Mouse (Mus musculus): ENCODE data around the gene Nop53. TPM values are rescaled to one million over a fixed set of nuclear protein-coding genes. Genes with fewer than 3 reads are reported as not detected.
"Not testable (repeated sequence)": the region's sequence is repeated elsewhere in the genome, so short reads cannot be mapped to it uniquely, and the experiment has no call there.

Gene Nop53
- polyA plus RNA-seq, 3 experiments from 2014 or later = 272 to 320 (median 288) TPM

DNA sequence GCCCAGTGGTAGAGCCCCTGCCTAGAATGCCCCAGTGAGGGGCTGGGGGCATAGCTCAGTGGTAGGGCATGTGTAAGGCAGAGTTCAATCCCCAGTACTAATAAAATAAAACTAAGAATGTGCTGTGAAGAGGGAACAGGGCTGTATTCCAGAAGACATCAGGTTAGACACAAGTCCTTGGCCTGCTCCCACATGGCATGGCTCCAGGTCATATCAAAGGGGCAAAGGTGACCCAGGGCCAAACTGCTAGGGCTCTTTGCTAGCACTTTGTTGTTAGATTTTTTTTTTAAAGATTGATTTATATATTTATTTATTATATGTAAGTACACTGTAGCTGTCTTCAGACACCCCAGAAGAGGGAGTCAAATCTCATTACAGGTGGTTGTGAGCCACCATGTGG is 27.5 kb downstream of the Nop53 start:
- ATAC-seq = no peak

GRCm38 (mm10) chr7:15916996-15917395 is 28.9 kb downstream of the Nop53 start:
- ATAC-seq = no peak

DNA sequence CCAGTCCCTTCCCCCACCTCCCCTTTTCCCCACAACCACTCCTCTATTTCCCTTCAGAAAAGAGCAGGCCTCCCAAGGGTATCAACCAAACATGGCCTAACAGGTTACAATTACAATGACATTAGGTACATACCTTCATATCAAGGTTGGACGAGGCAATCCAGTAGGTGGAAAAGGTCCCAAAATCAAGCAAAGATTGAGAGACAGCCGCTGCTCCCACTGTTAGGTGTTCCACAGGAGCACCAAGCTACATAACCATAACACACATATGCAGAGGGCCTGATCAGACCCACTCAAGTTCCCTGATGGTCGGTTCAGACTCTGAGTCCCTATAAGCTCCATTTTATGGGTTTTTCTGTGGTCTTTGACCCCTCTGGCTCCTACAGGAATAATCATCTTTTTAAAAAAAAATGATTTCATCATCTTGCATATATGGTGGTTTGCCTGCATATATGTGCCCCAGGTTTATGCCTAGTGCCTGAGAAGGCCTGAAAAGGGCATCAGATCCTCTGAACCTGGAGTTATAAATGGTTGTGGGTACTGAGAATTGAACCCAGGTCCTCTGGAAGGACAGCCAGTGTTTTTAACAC is 29.6 kb downstream of the Nop53 start:
- ATAC-seq = no peak

- not testable (repeated sequence) for ATAC-seq
These were observed 30.2 kb downstream of the Nop53 start for GRCm38 (mm10) chr7:15915695-15916094.

GRCm38 (mm10) chr7:15914751-15915150 is 31.1 kb downstream of the Nop53 start:
- ATAC-seq = no peak

- peak; percentile 63 for ATAC-seq
These were observed 31.6 kb downstream of the Nop53 start for GRCm38 (mm10) chr7:15914252-15914651.

DNA sequence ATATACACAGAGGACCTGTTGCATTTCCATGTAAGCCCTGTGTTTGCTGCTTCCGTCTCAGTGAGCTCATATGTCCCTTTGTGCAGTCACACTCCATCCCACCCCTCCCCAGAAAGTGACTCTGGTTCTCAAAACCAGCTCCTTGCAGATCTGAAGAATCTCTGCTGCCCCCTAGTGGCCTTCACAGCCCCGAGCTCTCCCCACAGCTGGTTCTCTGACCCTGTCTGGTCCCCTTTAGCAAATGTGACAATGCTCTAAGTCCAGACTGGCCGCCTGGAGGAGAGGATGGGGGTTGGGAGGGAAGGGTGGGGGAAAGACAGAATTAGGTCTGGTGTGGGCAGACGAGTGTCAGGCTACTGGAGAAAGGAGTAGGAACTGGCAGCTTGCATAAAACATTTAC is 33.7 kb downstream of the Nop53 start:
- peak; percentile 52 for ATAC-seq

- ATAC-seq = no peak
These were observed 35.4 kb downstream of the Nop53 start for GRCm38 (mm10) chr7:15910521-15910920.

DNA sequence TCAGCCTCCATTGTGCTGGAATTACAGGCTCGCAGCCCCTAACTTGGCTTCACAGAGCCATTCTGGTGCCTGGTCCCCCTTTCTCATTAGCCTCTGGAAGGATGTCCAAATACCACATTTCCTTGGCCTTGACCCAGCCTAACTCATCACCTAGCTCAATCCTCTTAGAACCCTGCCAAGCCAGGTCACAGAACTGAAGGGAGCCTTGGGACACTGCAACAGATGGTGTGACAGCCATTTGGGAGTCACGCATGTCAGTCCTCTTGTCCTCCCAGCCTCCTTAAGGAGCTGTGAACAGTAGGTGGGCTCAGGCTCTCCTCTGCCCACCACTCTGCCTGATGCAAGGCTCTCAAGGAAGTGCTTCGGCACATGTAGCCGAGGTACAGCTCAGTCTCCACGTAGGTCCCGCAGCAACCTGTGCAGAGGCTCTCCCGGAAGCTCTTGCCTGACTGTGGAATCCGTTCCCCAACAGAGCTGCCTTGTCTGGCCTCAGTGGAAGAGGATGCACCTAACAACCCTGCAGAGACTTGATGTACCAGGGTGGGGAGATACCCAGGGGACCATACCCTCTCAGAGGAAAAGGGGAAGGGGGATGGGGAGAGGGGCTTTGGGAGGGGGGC is 37.8 kb downstream of the Nop53 start:
- ATAC-seq = no peak

DNA sequence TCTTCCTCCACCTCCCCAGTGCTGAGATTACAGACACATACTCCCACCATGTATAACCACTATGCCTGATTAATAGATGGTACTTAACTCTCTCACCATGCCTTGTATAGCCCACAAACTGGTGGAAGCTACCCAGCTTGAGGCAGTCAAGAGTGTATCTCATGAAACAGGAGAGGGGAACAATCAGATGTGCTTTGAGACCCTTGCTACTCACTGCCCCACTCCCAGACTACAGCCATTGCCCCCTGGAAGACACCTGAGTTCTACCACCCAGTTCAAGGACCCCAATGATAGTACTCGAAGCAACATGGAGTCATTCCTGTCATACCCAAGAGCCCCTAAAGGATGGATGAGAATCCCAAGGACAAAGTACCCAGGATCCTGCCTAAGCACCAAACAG is 39.3 kb downstream of the Nop53 start:
- no peak for ATAC-seq

GRCm38 (mm10) chr7:15905861-15906260 is 40.0 kb downstream of the Nop53 start:
- ATAC-seq = no peak

GRCm38 (mm10) chr7:15901366-15902048 is 44.4 kb downstream of the Nop53 start:
- no peak for ATAC-seq

DNA sequence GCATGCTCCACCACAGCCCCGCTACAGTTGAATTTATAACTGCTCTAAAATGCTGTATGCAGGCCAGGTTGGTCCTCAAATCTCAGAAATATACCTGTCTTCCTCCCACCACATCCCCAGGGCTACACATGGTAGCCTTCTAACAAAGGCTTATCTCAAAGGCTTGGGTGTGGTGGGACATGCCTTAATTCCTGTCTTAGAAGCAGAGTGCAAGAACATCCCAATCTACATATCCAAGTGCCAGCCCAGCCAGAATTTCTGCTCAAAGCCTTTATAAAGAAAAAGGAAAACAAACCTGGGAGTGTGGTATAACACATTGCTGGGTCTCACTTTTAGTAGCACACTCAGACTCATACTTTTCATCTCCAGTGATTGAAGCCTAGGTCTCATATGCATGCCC is 51.6 kb downstream of the Nop53 start:
- no peak for ATAC-seq

Other genes with a start within 250 kb of the Nop53 start
- gene Obox5, start 195.9 kb downstream of the Nop53 start, polyA plus RNA-seq (2017; shearing (Covaris generic)) = not detected
- not detected for gene Obox6, start 106.4 kb downstream of the Nop53 start, polyA plus RNA-seq (2017; shearing (Covaris generic))
- gene Crx, start 66.1 kb downstream of the Nop53 start, polyA plus RNA-seq (2017; shearing (Covaris generic)) = not detected
- gene Crxos, start 63.5 kb downstream of the Nop53 start, polyA plus RNA-seq (2017; shearing (Covaris generic)) = not detected
- 100 to 1,000 TPM; 681 to 943 (median 889) TPM for gene Selenow, start 23.7 kb downstream of the Nop53 start, polyA plus RNA-seq (2017; shearing (Covaris generic))
- under 1 TPM in 2 of 3 experiments, not detected in 1; 0.19 to 0.34 TPM for gene Ehd2, start 21.5 kb upstream of the Nop53 start, polyA plus RNA-seq (2017; shearing (Covaris generic))
- 1 to 10 TPM; 2.7 to 4.4 (median 4.2) TPM for gene Bicra, start 101.8 kb upstream of the Nop53 start, polyA plus RNA-seq (2017; shearing (Covaris generic))
- gene Zfp541, start 115.7 kb upstream of the Nop53 start, polyA plus RNA-seq (2017; shearing (Covaris generic)) = under 1 TPM in 1 of 3 experiments, not detected in 2; 0.07 TPM
- gene Napa, start 152.4 kb upstream of the Nop53 start, polyA plus RNA-seq (2017; shearing (Covaris generic)) = 100 to 1,000 TPM; 191 to 298 (median 208) TPM
- gene Kptn, start 173.8 kb upstream of the Nop53 start, polyA plus RNA-seq (2017; shearing (Covaris generic)) = 10 to 100 TPM; 18.7 to 23.5 (median 19.2) TPM
- gene Slc8a2, start 183.8 kb upstream of the Nop53 start, polyA plus RNA-seq (2017; shearing (Covaris generic)) = not detected
- gene Meis3, start 229.0 kb upstream of the Nop53 start, polyA plus RNA-seq (2017; shearing (Covaris generic)) = 10 to 100 TPM in 2 of 3 experiments, 1 to 10 TPM in 1; 8.6 to 23.2 (median 20.8) TPM

All from inflammation-experienced regulatory T-cells, adult 6 months (primary cell).